Mouse (Mus musculus): Measurements from ENCODE around the gene Lrguk. TPM values are rescaled to one million over a fixed set of nuclear protein-coding genes. Genes with fewer than 3 reads are reported as not detected.

Lrguk gene
- total and polyA plus RNA-seq, 3 experiments = 0.12 to 1.6 TPM; not detected in 1

DNA sequence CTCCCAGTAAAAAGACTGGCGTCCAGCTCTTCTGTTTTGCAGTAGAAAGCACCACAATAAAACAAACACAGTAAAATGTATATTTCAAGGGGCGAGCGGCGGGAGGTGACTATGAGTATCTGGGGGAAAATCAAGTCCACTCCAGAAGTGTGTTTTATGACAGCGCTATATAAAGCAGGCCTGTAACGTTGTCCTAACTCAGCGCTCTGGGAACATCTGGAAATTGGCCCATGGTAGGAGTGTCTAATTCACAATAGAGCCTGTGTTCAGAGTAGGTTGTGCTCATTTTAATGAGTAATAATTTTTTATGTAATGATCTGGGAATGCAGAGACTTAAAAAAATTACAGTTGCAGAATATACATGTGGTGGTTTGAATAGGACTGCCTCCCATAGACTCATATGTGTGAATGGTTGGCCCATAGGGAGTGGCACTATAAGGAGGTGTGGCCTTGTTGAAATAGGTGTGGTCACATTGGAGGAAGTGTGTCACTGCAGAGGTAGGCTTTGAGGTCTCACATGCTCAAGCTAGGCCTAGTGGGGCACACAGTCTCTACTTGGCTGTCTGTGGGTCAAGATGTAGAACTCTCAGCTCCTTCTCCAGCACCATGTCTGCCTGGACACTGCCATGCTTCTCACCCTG is 87.7 kb downstream of the Lrguk start:
- H3K9ac ChIP-seq (ENCODE audit: control insufficient read depth, low read depth, low read length, poor library complexity, severe bottlenecking) = no peak overlapping the region
- no peaks in the 10 kb centered on the region for H3K9me3 ChIP-seq (replicated peaks; ENCODE audit: insufficient read depth, low read length)
- no peak overlapping the region for H3K27ac ChIP-seq (ENCODE audit: control insufficient read depth, low read depth, low read length)
- DNase-seq (ENCODE audit: low read depth, low spot score) = peak; percentile 2
- no peaks in the 10 kb centered on the region for H3K4me1 ChIP-seq (ENCODE audit: control insufficient read depth in 1 of 2, insufficient read depth in 2 of 2, low read length in 2 of 2)
- H3K79me2 ChIP-seq (ENCODE audit: control insufficient read depth, insufficient read depth, low read length, poor library complexity) = no peaks in the 10 kb centered on the region
- H3K4me3 ChIP-seq (ENCODE audit: control insufficient read depth in 1 of 2, insufficient read depth in 1 of 2, low read depth in 2 of 2, low read length in 2 of 2) = no peak overlapping the region
- no peak for TF ChIP-seq USF1 (IDR thresholded peaks at IDR 0.05; ENCODE audit: low read depth, low read length)
- TF ChIP-seq CHD2 (IDR thresholded peaks at IDR 0.05; ENCODE audit: low read length) = no peak
- TF ChIP-seq ETS1 (IDR thresholded peaks at IDR 0.05; ENCODE audit: low read depth, low read length) = no peak
- no peak for TF ChIP-seq HCFC1 (IDR thresholded peaks at IDR 0.05; ENCODE audit: low read depth, low read length)
- TF ChIP-seq MAX (IDR thresholded peaks at IDR 0.05; ENCODE audit: low read length) = no peak
- no peak for TF ChIP-seq BHLHE40 (IDR thresholded peaks at IDR 0.05; ENCODE audit: borderline replicate concordance, low read depth, low read length)
- TF ChIP-seq KAT2A (conservative IDR thresholded peaks at IDR 0.05; ENCODE audit: low read depth, low read length) = no peak
- TF ChIP-seq E2F4 (IDR thresholded peaks at IDR 0.05; ENCODE audit: borderline replicate concordance, low read depth, low read length) = no peak
- TF ChIP-seq RAD21 (IDR thresholded peaks at IDR 0.05; ENCODE audit: low read depth, low read length) = no peak
- no peak for TF ChIP-seq TBP (IDR thresholded peaks at IDR 0.05; ENCODE audit: low read depth, low read length)
- no peak for TF ChIP-seq MEF2A (IDR thresholded peaks at IDR 0.05; ENCODE audit: extremely low read depth, insufficient replicate concordance, low read depth, low read length, poor library complexity, severe bottlenecking)
- H3K27me3 ChIP-seq (ENCODE audit: control insufficient read depth in 1 of 2, insufficient read depth in 2 of 2, low read length in 2 of 2) = peaks cover 1 to 8% of the 10 kb centered on the region in 2 experiments; a peak in 3 of 4 replicates
- H3K36me3 ChIP-seq (ENCODE audit: control insufficient read depth in 1 of 2, insufficient read depth in 2 of 2, low read length in 2 of 2) = no peaks in the 10 kb centered on the region

- DNase-seq (ENCODE audit: low read depth, low spot score) = no peak
- H3K79me2 ChIP-seq (ENCODE audit: control insufficient read depth, insufficient read depth, low read length, poor library complexity) = no peaks in the 10 kb centered on the region
Observed at GRCm38 (mm10) chr6:34124401-34124800, 95.2 kb downstream of the Lrguk start.

More at GRCm38 (mm10) chr6:34124401-34124800, 95.2 kb downstream of the Lrguk start:
- Histone ChIP-seq H3K4me1 (ENCODE audit: control insufficient read depth in 1 of 2, insufficient read depth in 2 of 2, low read length in 2 of 2) (no peaks in the 10 kb centered on the region), H3K27me3 (ENCODE audit: control insufficient read depth in 1 of 2, insufficient read depth in 2 of 2, low read length in 2 of 2) (peaks cover 2 to 16% of the 10 kb centered on the region in 2 experiments), H3K27ac (ENCODE audit: control insufficient read depth, low read depth, low read length) (no peak overlapping the region), H3K4me3 (ENCODE audit: control insufficient read depth in 1 of 2, insufficient read depth in 1 of 2, low read depth in 2 of 2, low read length in 2 of 2) (no peak overlapping the region), H3K36me3 (ENCODE audit: control insufficient read depth in 1 of 2, insufficient read depth in 2 of 2, low read length in 2 of 2) (no peaks in the 10 kb centered on the region), H3K9me3 (replicated peaks; ENCODE audit: insufficient read depth, low read length) (no peaks in the 10 kb centered on the region), H3K9ac (ENCODE audit: control insufficient read depth, low read depth, low read length, poor library complexity, severe bottlenecking) (no peak overlapping the region)
- no peak for TF ChIP-seq MYB (IDR thresholded peaks at IDR 0.05; ENCODE audit: low read depth, low read length)
- TF ChIP-seq E2F4 (IDR thresholded peaks at IDR 0.05; ENCODE audit: borderline replicate concordance, low read depth, low read length) = no peak
- no peak for TF ChIP-seq ZMIZ1 (IDR thresholded peaks at IDR 0.05; ENCODE audit: low read depth, low read length)
- no peak for TF ChIP-seq HCFC1 (IDR thresholded peaks at IDR 0.05; ENCODE audit: low read depth, low read length)
- no peak for TF ChIP-seq EP300 (IDR thresholded peaks at IDR 0.05; ENCODE audit: low read depth in 1 of 2, low read length in 2 of 2)
- no peak for TF ChIP-seq MEF2A (IDR thresholded peaks at IDR 0.05; ENCODE audit: extremely low read depth, insufficient replicate concordance, low read depth, low read length, poor library complexity, severe bottlenecking)
- TF ChIP-seq POLR2A (IDR thresholded peaks at IDR 0.05; ENCODE audit: control insufficient read depth in 1 of 2, insufficient read depth in 1 of 2, low read depth in 1 of 2, low read length in 2 of 2, poor library complexity in 1 of 2) = no peak
- TF ChIP-seq USF1 (IDR thresholded peaks at IDR 0.05; ENCODE audit: low read depth, low read length) = no peak
- TF ChIP-seq TCF12 (IDR thresholded peaks at IDR 0.05; ENCODE audit: low read depth, low read length) = no peak
- no peak for TF ChIP-seq MAX (IDR thresholded peaks at IDR 0.05; ENCODE audit: low read length)
- TF ChIP-seq NRF1 (IDR thresholded peaks at IDR 0.05; ENCODE audit: insufficient read depth, low read depth, low read length, poor library complexity, severe bottlenecking) = no peak
- TF ChIP-seq ETS1 (IDR thresholded peaks at IDR 0.05; ENCODE audit: low read depth, low read length) = no peak
